Mouse (Mus musculus) cerebellum, adult 11-12 months (tissue): ENCODE results near the gene Zfp52.

Experiments
- DNase-seq: peaks from one replicate; pipeline ENCODE4 v3.0.0; 2022

Gene Zfp52

DNA sequence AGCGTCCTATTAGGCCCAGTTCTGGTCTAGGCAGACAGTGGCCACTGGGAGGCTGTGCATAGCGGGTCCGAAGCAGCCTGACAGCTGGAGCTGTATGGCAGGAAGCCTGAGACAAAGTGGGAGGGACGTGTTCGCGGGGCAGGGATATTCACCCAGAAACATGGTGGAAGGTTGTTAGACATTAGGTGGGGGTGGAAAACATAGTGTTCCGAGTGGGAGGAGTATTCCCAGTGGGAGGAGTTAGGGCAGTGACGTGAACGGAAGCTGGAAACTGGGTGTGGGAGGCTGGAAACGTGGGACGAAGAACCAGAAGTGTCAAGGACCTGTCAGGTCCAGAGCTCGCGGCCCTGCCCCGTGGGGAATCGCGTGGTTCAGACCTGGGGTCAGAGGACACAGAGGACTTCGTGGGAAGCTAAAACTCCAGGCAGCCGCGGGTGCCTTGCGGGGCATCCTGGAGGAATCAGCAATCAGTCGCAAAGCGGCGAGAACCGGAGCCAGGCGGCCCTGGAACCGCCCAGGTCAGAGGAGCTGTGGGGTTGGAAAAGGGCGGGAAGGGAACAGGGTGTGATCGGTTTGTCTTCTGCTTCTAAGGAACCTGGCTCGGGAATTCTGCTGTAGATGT, 31.5 kb downstream of the Zfp52 start, which contains the start of gene Zfp948:
TSS of gene Zfp948 (plus strand) at position 281 of the 622 bp plus-strand sequence.
- peak; percentile 80 for DNase-seq

DNA sequence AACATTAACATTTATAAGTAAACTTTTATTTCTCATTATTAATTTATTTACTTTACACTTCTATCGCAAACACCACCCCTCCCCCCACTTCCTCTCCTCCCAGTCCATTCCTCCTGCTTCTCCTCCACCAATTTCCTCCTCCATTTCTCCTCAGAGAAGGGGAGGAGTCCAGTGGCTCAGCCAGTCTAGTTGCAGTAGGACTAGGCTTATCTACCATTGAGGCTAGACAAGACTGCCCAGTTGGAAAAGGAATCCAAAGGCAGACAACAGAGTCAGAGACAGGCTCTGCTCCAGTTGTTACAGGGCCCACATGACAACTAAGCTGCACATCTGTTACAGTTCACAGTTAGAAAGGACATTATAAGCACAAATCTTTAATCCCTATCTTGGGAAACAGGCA, 32.4 kb downstream of the Zfp52 start:
- DNase-seq, result peak; percentile 25

DNA sequence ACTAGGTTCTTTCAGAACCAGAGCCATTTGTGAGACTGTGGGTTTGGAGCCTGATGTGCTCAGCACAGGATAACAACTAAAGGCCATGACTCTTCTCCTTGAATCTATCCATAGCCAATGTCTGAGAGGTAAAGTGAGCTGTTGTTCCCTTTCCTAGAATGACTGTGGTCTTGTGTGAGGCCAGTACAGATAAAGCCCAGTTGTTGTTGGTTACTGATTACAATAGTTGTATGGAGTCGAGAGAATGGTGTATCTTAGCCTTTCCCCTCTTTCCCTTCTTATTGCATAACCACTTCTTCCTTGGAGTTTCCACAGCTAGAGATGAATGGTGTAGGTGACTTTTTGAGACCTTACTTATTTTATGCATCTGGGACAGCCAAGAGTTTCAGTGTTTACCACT, 43.7 kb downstream of the Zfp52 start:
- DNase-seq, result no peak

DNA sequence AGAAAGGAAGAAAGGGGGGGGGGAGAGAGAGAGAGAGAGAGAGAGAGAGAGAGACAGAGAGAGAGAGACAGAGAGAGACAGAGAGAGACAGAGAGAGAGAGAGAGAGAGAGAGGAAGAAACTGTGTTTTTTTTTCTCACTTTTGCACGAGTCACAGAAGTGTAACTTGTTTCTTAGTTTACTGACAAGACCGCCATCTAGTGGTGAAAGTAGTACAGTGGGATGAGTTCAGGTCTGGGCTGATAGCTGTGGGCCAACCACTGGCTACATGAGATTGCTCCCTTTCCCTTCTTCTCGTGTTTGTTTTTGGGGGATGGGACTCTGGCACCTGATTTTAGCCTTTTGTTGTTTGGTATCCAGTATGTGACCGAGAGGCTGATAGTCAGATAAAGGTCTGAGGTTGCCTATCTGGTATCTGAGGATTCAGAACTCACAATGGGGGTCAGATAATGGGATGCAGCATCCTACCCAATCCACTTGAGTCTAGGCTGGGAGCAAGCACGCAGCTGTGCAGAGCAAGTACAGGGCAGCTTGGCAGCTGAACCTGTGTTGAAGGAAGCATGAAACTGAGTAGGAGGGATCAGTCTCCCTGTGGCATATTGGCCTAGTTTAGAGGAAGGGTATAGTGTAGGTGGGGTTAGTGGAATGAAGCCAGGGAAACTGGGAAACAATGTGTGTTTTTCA, 44.3 kb downstream of the Zfp52 start:
- no peak for DNase-seq

DNA sequence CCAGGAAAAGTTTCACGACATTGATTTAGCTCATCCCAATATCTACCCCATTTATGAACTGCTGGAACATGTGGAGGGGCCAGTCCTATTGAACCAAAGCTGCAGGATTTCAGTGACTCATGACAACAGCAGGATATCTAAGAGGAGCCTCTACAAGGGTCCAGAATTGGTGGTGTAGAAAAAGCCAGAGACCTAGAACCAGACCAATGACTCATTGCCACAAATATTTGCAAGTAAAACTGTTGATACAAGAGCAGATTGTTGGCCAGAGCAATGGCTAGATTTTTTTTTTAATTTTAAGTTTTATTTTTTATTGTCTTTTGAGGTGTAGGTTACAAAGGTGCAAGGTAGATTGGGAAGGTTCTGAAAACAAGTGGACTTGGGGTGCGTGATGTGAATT, 50.2 kb downstream of the Zfp52 start:
- DNase-seq, result no peak
